Mouse (Mus musculus) frontal cortex, postnatal 25 days (tissue): ENCODE results near the gene Hpca.
A peak's percentile ranks its signal among the peaks of the same experiment; 100 is the strongest.

Source experiments
- DNase-seq, 2 experiments: peaks; one replicate each; pipeline ENCODE4 v3.0.0; 2022; ENCODE audit warnings: low spot score in 2 of 2

The Hpca gene

DNA sequence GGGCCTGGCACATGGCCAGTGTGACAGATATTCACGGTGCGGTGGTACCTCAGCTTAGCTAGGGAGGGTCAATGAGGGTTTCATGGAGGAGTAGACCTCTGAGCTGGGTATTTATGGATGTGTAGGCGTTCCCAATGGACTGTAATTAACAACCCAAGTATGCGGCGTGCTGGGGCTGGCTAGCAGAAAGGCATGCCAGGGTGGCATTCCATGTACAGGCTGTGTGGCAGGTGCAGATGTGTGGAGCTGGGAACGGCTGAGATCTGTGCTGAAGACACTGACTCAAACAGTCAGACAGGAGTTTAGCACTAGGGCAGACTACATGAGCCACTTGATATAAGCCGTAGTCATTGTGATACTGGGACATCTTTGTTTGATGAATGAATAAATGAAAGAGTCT, 13.2 kb downstream of the Hpca start:
- no peak for DNase-seq

DNA sequence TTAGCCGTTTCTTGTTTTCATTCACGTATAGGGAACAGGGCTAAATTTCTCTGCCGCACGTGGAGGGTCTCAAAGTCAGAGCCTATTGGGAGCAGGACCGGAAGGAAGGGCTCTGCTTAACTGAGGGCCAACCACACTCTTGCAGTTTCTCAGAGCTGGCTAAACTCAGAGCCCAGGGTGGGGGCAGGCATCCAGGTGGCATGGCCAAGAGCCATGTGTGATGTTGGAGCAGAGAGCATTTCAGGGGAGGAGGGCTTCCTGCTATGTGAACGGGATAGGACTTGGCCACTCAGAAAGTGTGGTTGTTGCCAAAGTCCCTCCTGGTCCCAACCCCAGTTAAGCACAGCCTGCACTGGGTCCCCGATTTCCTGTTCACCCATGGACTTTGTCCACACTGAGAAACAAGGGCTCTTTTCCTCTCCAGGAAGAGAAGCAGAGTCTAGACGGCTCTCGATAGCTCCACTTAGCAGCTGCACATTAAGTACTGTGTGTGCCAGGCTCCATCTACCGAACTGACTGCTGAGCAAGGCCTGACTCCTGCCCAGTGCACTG, 14.4 kb downstream of the Hpca start:
- no peak for DNase-seq

DNA sequence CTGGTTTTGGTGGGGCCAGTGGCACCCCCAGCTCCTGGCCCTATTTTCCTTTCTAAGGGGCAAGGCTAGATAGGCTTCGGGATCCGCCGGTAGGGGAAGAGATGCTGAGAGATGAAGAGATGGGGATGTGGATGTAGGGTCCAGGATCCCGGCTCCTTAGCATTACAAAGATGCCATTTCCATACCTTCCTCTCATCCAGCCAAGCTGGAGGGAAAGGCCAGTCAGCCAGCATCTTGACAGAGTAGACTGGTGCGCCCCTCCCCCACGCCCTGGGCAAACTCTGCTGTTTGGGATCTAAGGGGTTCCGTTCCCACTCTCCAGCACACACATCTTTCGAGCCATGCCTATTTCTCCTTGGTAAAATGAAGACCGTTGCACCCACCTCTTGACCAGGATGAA, 15.8 kb downstream of the Hpca start:
- DNase-seq = no peak

DNA sequence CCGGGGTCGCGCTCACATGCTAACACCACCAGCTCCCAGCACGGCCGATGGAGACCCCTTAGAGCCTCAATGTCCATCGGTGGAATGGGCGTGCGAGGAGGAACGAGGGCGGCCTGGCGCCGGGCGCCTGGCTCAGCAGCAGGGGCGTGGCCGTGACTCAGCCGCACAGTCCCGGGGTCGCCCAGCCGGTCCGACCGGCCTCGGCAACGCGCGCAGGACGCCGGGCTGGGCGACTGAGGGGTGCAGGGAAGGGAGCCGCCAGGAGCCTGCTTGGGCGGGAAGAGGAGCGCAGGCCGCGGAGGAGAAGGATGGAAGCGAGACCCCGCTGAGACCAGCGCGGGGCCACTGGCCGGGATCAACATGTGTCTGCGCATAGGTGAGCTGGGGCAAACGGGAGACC, 16.5 kb downstream of the Hpca start, which contains the start of gene Tmem54:
Gene Tmem54, plus strand, starts transcription at position 193 of the 400 bp plus-strand sequence.
- no peak for DNase-seq

DNA sequence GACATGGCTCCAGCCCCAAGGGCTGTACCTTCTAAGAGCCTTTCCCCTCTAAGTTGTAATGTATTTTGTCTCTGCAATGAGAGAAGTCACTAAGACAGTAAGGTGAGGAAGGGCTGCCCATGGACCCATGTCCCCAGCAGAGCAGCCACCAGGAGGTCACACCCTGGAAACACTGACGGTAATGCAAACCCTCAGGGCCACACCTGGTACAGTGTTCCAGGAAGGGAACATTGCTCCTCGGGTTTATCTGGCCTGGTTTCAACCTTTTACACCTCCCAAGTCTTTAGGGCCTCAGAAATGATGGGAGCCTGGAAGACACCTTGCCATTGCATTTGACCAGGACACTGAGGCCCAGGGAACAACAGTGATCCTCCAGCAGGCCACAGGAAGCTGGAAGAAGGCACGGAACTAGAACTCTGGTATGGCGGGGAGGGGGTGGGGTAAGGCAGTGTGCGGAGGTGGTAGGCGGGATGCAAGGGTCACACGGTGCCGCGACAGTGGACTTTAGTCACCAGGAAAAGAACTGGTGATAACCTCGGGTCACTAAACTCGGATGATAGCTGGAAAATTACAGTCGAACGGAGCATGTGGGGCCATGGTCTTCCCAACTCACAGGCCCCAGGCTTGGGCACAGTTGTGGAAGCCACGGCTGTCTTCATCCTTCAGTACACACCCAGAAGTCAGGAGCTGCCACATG, 19.6 kb downstream of the Hpca start:
- no peak for DNase-seq

DNA sequence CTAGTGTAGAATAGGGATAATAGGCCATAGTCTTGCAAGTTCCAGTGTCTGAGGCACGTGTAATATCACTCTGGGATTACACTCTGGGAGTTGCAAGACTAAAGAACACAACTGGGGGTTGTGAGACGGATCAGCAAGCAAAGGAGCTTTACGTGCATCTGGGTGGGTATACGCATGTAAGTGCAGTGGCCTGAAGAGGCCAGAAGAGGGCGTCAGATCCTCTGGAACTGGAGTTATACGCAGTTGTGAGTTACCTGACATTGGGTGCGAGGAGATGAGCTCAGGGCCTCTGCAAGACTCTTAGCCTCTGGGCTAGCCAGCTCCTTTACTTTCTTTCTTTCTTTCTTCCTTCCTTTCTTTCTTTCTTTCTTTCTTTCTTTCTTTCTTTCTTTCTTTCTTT, 24.8 kb downstream of the Hpca start:
- DNase-seq = no peak

DNA sequence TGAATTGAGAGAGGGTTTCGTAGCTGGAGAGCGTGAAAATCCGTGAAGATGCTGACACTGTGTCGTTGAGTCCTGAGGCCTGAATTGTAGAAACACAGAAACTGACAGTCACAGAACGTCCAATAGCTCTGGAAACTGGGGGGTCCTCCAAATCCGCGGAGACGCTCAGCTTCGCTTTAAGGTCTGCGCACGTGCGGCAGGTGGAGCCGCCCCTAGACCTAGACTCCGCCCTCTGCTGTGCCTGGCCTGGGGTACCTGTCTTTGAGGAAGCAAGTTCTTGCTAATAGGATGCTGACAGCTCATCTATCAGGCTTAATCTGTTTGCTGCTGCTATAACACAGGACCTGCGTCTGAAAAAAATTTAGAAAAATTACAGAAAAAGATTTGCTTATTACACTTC, 26.6 kb downstream of the Hpca start:
- DNase-seq = no peak

DNA sequence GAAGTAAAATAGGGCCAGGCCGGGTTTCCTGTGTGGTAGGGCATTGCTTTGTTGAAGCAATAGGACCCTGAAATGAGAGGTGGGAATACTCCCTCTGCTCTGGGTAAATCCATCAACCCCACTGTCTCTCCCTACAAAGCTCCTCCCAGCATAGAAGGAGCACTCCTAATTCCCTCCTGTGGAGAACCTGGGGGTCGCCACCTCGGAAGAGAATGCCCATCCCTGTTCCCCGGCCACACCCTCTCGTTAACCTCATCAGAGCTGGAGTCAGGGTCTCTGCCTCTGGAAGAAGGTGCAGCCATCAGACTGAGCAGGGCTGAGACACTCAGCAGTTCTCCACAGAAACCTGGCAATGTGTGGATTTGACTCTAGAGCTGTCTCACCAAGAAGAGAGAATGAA, 34.0 kb downstream of the Hpca start:
- DNase-seq = no peak

DNA sequence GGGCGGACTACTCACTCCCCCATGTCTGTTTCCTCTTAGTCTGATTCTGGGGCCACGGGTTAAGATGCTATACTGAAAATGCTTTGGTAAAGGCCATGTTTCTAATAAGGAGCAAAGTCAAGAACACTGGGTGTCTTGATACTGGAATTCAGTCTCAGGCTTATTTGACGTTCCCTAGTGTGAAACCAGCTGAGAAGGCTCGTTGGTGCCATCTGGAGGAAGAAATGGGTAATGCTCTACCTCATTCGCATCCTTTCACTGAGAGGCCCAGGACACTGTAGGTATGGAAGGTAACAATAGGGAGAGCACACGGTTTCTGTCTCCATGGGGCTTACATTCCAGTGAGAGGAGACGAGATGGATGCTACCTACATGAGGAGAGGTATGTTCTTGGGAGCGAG, 35.8 kb downstream of the Hpca start:
- DNase-seq = peak; percentile 57 to 66

DNA sequence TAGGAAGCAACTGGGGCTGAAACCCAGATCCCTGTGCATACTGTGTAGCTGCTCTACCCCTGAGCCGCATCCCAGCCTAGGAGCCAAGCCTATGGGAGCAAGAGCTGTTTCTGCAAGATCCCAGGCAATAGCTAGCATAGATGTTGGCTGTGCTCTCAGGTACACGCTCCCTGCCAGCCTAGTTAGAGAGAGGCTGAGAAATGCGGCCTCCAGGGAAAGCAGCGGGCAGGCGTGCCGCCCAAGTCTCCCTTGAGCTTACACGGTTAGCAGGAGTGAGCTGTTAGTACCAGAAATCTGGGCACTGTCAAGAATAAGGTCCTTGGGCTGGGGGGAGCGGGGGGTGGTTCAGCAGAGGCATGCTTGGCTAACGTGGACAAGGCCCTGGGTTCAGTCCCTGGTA, 36.9 kb downstream of the Hpca start:
- no peak for DNase-seq

DNA sequence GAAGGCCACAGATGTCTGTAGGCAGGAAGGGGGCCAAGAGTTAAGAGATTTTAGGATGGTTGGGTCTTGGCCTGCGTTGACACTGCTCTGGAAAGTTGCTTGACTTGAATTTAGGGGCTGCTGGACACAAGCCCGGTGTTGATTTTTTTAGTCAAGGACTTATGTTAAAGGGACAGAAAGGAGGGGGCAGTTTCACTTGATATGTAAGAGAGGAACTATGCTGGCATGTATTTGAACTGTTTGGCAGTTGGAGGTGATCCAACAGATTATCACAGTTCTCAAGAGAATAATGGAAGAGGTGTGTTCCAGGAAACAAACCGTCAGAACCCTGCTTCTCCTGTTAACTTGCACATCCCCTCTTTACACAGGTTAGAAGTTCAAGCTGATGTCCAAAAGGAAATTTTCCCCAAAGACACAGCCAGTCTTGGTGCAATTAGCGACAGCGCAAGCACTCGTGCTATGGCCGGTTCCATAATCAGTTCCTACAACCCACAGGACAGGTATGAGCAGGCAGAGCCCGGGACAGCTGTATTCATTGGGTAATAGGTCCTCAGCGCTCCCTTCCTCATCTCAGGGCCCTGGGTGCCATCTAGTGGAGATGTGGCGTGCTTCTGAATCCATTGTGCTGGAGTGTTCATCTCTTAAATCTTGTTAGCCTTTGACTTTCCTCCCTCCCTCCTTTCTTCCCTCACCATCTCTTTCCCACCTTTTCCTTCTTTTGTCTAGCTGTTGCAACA, 39.3 kb downstream of the Hpca start:
- DNase-seq = peak; percentile 35 to 43

DNA sequence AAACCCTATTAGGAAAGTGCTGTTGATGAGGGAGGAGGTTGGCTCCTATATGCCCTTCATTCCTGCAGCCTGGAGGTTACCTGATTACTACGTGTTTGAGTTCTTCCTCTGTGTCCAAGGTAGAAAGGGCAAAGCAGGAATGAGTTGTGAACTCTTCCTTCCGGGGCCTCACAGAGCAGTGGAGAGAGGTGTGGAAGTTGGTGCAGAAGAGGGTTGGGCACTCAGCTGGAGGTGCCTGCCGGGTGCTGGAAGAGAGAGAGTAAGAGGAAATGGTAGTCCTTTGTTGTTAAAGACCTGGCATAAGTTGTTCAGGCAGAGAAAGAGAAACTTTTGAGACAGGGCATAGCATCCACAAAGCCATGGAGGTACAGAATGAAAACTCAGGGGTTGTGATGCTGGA, 39.9 kb downstream of the Hpca start:
- DNase-seq = no peak

DNA sequence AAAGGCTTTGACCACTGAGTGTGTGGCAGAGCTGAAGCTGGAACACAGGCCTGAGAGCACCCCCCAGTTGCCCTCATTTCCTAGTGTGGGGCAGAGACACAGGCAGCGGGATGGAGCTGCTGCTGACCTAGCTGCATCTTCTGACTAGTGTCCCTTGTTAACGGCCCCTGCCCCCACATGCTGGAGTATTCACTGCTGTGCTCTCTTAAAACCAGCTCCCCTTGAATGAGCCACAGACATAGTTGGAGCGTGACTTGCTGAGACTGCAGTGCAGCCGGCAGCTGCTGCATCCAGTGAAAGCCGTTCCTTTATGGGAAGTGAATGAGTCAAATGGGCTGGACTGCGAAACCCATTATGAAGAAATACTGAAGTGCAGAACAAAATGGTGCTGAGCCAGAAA, 40.3 kb downstream of the Hpca start:
- no peak for DNase-seq

DNA sequence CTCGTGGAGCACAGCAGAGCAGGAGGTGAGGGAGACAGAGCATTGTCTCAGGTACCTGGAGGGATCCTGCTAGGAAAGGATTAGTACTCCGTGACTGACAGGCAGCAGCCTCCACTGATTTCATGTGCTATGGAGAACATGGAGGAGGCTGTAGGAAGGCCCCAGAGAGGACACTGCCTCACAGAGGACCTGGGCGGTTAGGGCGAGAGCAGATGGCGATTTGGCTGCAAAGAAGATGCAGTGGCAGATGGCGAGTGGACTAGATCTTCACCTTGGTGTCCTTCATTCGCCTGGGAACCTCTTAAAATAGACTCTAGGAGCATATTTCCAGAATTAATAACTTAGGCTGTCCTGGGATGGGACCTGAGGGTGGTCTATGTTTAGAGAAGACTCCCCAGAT, 40.8 kb downstream of the Hpca start:
- no peak for DNase-seq

DNA sequence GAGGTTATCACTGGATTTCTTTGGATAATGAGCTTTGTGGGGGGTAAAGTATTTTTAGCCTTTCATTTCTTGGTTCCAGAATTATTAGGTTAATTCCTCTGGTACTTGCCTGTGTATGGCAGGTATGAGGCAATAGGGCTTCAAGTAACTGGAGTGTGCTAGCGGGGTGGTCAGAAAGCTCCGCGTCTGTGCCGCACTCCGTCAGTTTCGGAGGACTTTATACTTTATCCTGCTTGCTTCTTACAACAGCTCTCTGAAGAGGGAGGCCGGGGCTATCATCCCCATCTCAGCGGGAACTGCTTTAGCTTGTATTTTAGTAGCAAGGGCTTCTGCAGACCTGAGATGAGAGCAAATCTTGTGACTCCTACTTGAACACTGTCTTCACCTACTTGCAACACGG, 42.7 kb downstream of the Hpca start:
- no peak for DNase-seq

DNA sequence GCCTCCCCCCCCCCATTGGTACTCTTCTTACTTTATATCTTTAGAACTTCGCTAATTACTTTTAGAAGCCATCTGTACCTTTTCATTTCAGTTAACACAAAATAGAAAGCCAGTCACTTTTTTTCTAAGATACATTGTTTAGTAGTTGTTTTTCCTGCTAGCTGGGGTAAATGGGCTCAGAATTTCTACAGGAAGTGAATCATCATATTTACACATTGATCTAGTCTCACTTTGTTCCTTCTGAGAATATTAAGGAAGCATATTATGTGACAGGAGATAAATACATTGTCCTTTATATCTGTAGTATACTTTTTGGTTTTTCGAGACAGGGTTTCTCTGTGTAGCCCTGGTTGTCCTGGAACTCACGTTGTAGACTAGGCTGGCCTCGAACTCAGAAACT, 53.0 kb downstream of the Hpca start:
- no peak for DNase-seq

DNA sequence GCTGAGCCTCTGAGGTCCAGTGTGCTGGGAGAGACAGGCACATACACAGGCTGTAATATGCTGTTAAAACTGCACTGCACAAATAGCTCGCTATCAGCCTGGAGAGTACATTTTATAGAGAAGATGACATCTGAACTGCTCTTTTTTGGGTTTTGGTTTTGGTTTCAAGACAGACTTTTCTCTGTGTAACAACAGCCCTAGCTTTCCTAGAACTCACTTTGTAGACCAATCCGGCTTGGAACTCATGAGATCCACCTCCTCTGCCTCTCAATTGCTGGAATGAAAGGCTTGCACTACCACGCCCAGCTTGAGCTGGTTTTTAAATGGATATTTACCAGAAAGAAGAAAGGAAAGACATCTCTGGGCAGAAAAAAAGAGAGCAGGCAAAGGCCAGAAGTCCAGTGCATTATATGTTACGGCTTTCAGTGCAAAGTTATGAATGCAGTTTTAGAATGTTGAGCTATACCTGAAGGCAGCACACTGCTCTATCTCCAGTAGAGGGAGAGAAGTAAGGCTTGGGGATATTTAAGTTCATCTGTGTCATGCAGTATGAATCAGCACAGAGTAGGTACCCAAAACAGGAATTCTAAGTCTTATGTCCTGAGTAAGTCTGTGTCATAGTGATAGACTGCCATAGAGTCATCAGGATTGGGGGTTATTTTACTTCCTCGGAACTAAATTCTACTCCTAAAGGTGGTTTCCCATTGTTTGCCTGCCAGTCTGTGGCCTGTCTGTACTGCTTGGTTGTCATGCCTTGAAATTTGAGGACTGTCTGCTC, 54.0 kb downstream of the Hpca start:
- no peak for DNase-seq

DNA sequence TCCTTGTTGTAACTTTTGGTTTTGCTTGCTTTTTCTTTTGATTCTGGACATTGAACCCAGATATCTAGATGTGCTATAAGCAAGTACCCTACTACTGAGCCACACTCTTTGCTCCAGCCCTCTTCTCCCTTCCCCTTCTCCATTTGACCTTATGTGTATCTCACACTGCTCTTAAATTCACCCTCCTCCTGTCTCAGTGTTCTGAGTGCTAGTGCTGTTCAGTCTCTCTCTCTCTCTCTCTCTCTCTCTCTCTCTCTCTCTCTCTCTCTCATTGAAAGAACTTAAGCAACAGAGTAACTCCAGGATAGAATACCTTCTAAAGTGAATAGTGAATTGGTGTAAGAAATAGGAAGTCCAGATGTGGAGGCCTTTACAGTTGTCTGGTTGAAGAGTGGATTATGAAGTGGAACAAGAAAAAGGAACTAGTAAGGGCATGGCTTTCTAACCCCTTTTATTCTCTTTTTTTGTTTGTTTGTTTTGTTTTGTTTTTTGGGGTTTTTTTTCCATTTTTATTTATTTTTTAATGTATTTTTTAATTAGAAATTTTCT, 56.1 kb downstream of the Hpca start:
- no peak for DNase-seq

DNA sequence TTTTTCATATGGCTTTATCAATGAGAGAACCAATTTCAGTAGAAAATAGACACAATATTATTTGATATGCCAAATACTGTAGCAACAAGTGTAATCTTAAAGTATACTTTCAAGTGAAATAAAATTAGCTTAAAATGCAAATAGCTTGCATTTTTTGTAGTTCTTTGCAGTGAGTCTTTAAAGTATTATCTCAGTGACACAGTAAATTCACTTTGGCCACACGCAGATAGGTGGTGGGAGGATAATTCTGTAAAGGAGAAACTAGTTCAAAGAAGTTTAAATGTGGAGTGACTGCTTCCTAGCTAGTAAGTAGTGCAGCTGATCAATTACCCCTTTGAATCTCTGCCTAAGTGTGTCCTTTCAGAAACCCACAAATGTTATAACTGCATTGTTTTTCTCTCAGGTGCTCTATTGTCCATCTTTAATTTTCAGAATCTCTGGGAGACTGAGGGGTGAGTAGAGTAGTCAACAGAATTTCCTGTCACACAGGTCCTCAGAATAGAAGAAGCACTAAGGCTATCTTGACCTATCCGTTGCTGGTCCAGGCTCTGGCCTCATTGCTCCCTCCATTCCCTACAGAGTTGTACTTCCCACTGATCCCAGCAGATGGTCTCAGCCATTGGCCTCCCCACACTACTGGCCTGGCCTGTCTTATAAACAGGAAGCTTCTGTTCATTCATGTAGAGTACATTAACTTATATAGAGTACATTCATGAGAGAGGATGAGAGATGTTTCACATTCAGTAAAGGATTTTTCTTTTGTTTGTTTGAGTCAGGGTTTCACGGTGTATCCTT, 59.4 kb downstream of the Hpca start:
- DNase-seq = no peak
